Mouse (Mus musculus) lung, adult 10 weeks (tissue): ENCODE data around the gene Hmbs. TPM values are rescaled to one million over a fixed set of nuclear protein-coding genes. Genes with fewer than 3 reads are reported as not detected.

Source experiments
- polyA plus RNA-seq: library from polyadenylated mRNA; stranded (reverse); fragments of 350-450 nt; fragmentation: Illumina TruSeq; extraction: RNeasy Lipid Tissue Mini Kit (QIAGEN cat#74804); gene quantifications from one replicate; pipeline ENCODE4 v1.2.3, GENCODE M21; 2014; ENCODE audit warnings: low read depth, low replicate concordance; ENCODE audit not compliant: insufficient read depth

The Hmbs gene
- polyA plus RNA-seq = 24.9 TPM

DNA sequence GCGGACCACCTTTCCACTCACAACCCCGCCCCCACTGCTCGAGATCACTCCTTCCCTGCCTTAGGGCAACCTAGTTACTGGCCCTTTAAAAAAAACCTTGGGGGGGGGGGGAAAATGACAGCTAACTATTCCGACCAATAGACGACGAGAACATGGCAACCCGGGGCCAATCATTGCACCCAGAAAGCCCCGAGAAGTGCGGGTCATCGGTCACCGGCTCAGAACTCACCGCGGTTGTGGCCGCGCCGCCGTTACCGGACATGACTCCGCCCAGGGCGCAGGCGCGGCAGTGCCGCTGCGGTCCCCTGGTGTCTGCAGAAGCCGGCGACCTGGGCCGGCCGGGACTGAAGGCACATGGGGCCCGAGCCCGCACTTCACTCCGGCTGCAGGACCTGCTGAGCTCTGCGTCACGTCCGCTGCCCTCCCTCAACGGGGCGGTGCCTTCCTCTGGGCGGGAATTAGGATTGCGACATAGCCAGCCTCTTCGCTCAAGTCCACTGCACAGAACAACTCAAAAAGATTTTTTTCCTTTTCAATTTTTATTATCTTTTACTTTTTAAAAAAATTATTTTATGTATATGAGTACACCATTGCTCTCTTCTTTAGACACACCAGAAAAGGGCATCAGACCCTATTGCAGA is at the start of gene Hmbs:
Hmbs (minus strand) TSS at position 448 of the 641 bp plus-strand sequence.

DNA sequence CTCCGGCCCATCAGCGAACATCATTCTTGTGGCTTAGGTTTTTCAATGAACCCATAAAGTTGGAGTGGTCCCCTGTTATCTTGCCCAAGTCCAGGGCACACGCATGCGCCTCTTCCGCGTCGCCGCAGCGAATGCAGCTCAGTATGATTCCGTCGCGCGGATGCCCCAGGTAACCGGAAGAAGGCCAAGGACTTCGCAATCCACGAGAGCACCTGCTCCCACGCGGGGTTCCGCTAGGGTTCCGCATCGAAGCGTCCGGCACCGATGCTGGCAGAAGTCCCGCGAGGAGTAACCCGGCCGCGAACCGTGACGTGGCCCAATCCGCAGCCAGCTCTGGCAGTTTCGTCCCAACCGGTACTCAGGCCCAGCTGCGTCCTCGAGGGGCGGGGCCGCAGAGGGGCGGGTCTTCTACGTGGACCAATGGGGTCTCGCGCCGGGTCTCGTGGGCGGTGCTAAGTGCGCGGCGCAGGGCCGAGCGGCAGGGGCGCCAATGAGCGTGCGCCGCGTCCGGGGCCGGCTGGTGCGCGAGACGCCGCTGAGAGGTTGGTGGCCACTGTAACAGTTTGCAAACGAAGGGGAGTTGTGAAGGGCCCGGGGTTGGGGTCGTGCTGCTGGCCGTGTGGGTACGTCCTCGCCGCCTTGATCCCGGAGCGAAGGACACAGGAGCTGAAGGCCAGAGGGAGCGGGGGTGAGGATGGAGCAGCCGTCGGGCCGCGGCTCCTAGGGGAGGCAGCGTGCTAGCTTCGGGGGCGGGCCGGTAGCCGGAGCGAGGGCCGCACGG is 35.2 kb upstream of the Hmbs start, which contains the start of gene Hyou1:
Hyou1 (plus strand) TSS at position 437 of the 781 bp plus-strand sequence.

DNA sequence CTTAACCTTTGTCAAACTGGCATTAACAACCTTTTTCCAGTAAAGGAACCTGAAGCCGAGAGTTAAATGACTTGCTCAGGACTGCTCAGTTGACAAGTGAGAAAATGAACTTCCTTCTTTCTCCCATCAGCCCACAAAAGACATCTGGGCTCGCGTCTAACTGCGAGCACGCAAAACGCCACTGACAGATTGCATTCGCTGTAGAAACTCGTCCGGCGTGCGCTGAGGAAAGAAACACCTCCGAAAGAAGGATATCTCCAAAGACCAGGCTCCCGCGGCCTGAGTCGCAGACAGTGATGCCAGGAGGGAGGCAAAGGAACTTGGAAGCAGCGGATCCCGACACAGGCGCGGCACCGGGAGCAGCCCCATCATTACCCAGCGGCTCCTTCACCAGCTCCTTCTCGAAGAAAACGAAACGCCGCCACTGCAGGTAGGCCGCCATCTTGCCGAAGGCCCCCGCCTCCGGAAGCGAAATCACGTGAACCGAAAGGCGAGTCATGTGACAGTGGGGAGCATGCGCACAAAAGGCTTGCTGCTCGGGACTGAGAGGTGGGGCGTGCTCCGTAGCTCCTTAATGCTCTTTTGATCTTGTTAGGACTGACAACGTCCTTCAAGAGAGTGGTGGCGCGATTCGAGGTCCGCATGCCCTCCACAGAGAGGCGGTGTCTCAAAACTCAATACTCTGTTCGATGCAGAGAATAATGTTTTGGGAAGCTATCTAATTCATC is 17.3 kb upstream of the Hmbs start, which contains the start of gene Vps11:
Vps11 (minus strand) TSS at position 481 of the 728 bp plus-strand sequence.

GRCm38 (mm10) chr9:44334396-44335330 is 9.4 kb downstream of the Hmbs start, which contains the start of gene H2afx:
H2afx (plus strand) TSS chr9:44334694.

DNA sequence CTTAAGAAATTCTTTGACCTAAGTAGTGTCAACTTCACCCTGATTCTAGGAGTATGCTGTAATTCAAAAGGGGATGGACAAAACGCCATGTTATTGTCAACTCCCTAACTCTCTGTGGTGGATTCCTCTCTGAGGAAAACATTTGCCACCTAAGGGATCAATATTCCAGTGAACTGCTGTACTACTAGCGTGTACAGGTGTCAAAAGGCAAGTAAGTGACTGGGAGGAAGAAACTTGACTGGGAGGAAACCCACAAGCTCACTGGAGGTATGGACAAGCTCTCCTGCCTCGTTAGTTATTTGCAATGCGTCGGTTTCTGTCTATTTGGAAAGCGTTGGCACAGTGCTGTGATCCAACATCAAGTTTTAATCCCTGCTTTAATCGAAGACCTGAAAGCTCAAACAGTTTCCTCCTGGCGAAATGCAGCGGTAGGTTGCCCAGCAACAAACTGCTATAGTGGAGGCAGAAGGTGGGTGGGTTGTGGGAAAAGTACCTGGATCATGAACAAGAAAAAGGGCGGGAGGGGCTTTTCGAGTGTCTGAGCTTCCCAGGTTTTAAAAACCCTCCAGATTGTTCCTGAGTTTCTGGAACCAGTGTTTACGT is 18.2 kb downstream of the Hmbs start, which contains the start of gene Dpagt1:
Dpagt1 (plus strand) TSS at position 252 of the 603 bp plus-strand sequence.

GRCm38 (mm10) chr9:44319887-44320798 is 23.9 kb downstream of the Hmbs start, which contains the start of gene C2cd2l:
C2cd2l (minus strand) TSS chr9:44320285.

DNA sequence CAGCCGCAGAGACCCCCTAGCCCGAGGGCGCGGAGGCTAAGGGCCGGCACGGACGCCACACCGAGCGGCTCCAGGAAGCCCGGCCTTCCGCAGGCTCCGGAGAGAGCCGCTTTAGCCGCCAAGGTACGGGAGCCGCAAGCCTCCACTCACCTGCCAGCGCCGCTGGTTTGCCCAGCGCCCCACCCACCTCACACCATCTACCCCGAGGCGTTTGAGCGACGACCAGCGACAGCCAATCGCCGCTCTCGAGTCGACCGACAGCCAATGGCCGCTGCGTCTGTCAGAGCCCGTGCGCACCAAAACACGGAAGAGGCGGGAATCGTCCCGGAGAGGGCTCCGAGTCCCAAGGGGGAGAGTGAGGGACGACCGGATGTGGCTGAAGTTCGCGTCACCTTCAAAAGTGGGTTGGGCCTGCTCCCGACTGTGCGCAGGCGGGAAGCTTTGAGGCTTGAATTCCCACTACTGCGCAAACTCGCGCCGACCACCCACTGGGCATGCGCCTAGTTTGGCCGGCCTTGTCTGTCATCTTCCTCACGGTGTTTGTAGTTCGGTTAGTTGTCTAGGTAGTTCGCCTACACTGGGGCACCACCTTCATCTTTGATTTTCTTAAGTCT is 38.5 kb downstream of the Hmbs start, which contains the start of gene Hinfp:
Hinfp (minus strand) TSS at position 206 of the 614 bp plus-strand sequence.

GRCm38 (mm10) chr9:44288076-44288958 is 55.7 kb downstream of the Hmbs start, which contains the start of gene Abcg4:
Abcg4 (minus strand) TSS chr9:44288615.

Other genes starting within 250 kb of the Hmbs start
- not detected for gene Mfrp, start 242.5 kb downstream of the Hmbs start, polyA plus RNA-seq
- gene C1qtnf5, start 237.0 kb downstream of the Hmbs start, polyA plus RNA-seq = 21.8 TPM
- not detected for gene Gm49380, start 230.7 kb downstream of the Hmbs start, polyA plus RNA-seq
- gene Rnf26, start 230.7 kb downstream of the Hmbs start, polyA plus RNA-seq = 8.9 TPM
- gene Mcam, start 209.8 kb downstream of the Hmbs start, polyA plus RNA-seq = 131 TPM
- 8.7 TPM for gene Cbl, start 110.2 kb downstream of the Hmbs start, polyA plus RNA-seq
- 174 TPM for gene Ccdc153, start 103.6 kb downstream of the Hmbs start, polyA plus RNA-seq
- not detected for gene Pdzd3, start 92.8 kb downstream of the Hmbs start, polyA plus RNA-seq
- gene Nlrx1, start 75.6 kb downstream of the Hmbs start, polyA plus RNA-seq = 4.5 TPM
- 0.10 TPM for gene Abcg4, start 55.6 kb downstream of the Hmbs start, polyA plus RNA-seq
- 7.0 TPM for gene Hinfp, start 38.6 kb downstream of the Hmbs start, polyA plus RNA-seq
- gene C2cd2l, start 23.9 kb downstream of the Hmbs start, polyA plus RNA-seq = 13.7 TPM
- 18.8 TPM for gene Dpagt1, start 18.2 kb downstream of the Hmbs start, polyA plus RNA-seq
- gene H2afx, start 9.5 kb downstream of the Hmbs start, polyA plus RNA-seq = 15.0 TPM
- gene Vps11, start 17.4 kb upstream of the Hmbs start, polyA plus RNA-seq = 18.7 TPM
- 33.2 TPM for gene Hyou1, start 35.3 kb upstream of the Hmbs start, polyA plus RNA-seq
- 16.7 TPM for gene Slc37a4, start 52.6 kb upstream of the Hmbs start, polyA plus RNA-seq
- 2,045 TPM for gene Rps25, start 62.9 kb upstream of the Hmbs start, polyA plus RNA-seq
- gene Trappc4, start 63.4 kb upstream of the Hmbs start, polyA plus RNA-seq = 98.9 TPM
- 14.6 TPM for gene Ccdc84, start 74.3 kb upstream of the Hmbs start, polyA plus RNA-seq
- gene Foxr1, start 96.9 kb upstream of the Hmbs start, polyA plus RNA-seq = not detected
- 1.8 TPM for gene Upk2, start 110.7 kb upstream of the Hmbs start, polyA plus RNA-seq
- gene Bcl9l, start 138.6 kb upstream of the Hmbs start, polyA plus RNA-seq = 12.2 TPM
- 7.2 TPM for gene Cxcr5, start 217.6 kb upstream of the Hmbs start, polyA plus RNA-seq